Mouse (Mus musculus): ENCODE measurements around the gene Lpar3. TPM values are rescaled to one million over a fixed set of nuclear protein-coding genes. Genes with fewer than 3 reads are reported as not detected.
"Not testable (repeated sequence)": the region's sequence is repeated elsewhere in the genome, so short reads cannot be mapped to it uniquely, and the experiment has no call there.

Gene Lpar3
- polyA plus RNA-seq, 1 experiment from 2014 or later, result 0.06 TPM

GRCm38 (mm10) chr3:146204375-146204774 lies 16.4 kb upstream of the Lpar3 start:
- no peak for ATAC-seq (ENCODE audit: low read depth)
- no peak overlapping the region for H3K4me3 ChIP-seq (ENCODE audit: low read depth, low read length)

DNA sequence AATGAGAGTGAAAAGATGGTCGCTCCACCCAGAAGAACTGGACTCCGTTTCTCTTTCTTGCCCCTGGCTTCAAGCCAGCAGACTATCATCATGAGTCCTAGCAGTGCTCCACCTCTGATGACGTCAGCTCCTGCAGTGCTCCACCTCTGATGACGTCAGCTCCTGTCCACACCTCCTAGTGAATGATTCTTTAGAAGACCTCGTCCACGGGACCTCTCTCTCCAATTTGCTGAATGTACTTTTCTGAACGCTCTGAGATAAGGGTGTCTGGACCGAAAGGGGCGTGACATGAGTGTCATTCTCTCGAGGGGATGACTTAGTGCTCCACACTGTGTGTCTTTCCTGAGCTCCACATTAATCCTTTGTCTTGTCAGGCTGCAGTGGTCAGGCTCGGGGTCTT lies 15.5 kb upstream of the Lpar3 start:
- H3K36me3 ChIP-seq (ENCODE audit: control insufficient read depth, insufficient read depth), result no peaks in the 10 kb centered on the region
- H3K4me1 ChIP-seq (ENCODE audit: control insufficient read depth, low read depth, low read length), result no peaks in the 10 kb centered on the region
- H3K9me3 ChIP-seq (replicated peaks; ENCODE audit: control insufficient read depth, low read length), result no peaks in the 10 kb centered on the region
- no peak overlapping the region for H3K4me3 ChIP-seq (ENCODE audit: low read depth, low read length)
- H3K27ac ChIP-seq (ENCODE audit: low read length), result no peak overlapping the region
- no peak for ATAC-seq (ENCODE audit: low read depth)
- H3K4me2 ChIP-seq (ENCODE audit: low read depth, low read length), result no peak overlapping the region
- no peaks in the 10 kb centered on the region for H3K27me3 ChIP-seq (ENCODE audit: control insufficient read depth, insufficient read depth, low read depth, low read length)
- no peak overlapping the region for H3K9ac ChIP-seq (ENCODE audit: low read depth, low read length)
- 44% methylated on average over 11 of the region's 11 CpGs for WGBS (ENCODE audit: insufficient replicate concordance)

More at GRCm38 (mm10) chr3:146204375-146204774, 16.4 kb upstream of the Lpar3 start:
- Histone ChIP-seq H3K27me3 (ENCODE audit: control insufficient read depth, insufficient read depth, low read depth, low read length) (no peaks in the 10 kb centered on the region), H3K4me1 (ENCODE audit: control insufficient read depth, low read depth, low read length) (no peaks in the 10 kb centered on the region), H3K36me3 (ENCODE audit: control insufficient read depth, insufficient read depth) (no peaks in the 10 kb centered on the region), H3K9ac (ENCODE audit: low read depth, low read length) (no peak overlapping the region), H3K4me2 (ENCODE audit: low read depth, low read length) (no peak overlapping the region), H3K9me3 (replicated peaks; ENCODE audit: control insufficient read depth, low read length) (no peaks in the 10 kb centered on the region), H3K27ac (ENCODE audit: low read length) (no peak overlapping the region)
- 19% methylated on average over 2 of the region's 2 CpGs for WGBS (ENCODE audit: insufficient replicate concordance)

GRCm38 (mm10) chr3:146206635-146207034 lies 14.1 kb upstream of the Lpar3 start:
- Histone ChIP-seq H3K9ac (ENCODE audit: low read depth, low read length) (no peak overlapping the region), H3K4me2 (ENCODE audit: low read depth, low read length) (no peak overlapping the region), H3K4me3 (ENCODE audit: low read depth, low read length) (no peak overlapping the region), H3K36me3 (ENCODE audit: control insufficient read depth, insufficient read depth) (no peaks in the 10 kb centered on the region), H3K27me3 (ENCODE audit: control insufficient read depth, insufficient read depth, low read depth, low read length) (no peaks in the 10 kb centered on the region), H3K27ac (ENCODE audit: low read length) (no peak overlapping the region), H3K4me1 (ENCODE audit: control insufficient read depth, low read depth, low read length) (no peaks in the 10 kb centered on the region), H3K9me3 (replicated peaks; ENCODE audit: control insufficient read depth, low read length) (no peaks in the 10 kb centered on the region)
- 49% methylated on average over 2 of the region's 2 CpGs for WGBS (ENCODE audit: insufficient replicate concordance)
- no peak for ATAC-seq (ENCODE audit: low read depth)

DNA sequence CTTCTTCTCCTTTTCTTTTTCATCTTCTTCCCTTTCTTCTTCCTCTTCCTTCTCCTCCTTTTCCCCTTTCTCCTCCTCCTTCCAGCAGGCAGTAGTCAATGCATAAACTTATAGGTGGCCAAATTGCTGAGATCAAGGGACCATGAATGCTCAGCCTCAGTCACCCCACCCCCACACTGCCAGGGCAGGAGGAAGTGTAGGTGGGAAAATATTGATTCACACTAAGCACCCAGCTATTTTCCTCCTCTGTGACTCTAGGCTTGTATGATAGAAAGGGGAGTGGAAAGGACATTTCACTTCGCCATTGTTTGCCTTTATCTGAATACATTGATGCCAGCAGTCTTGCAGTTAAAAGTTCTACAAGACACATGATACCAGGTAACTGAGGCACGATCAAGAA lies 13.3 kb upstream of the Lpar3 start:
- H3K4me2 ChIP-seq (ENCODE audit: low read depth, low read length), result no peak overlapping the region
- H3K9ac ChIP-seq (ENCODE audit: low read depth, low read length), result no peak overlapping the region
- no peaks in the 10 kb centered on the region for H3K27me3 ChIP-seq (ENCODE audit: control insufficient read depth, insufficient read depth, low read depth, low read length)
- 43% methylated on average over 2 of the region's 2 CpGs for WGBS (ENCODE audit: insufficient replicate concordance)
- no peaks in the 10 kb centered on the region for H3K9me3 ChIP-seq (replicated peaks; ENCODE audit: control insufficient read depth, low read length)
- H3K27ac ChIP-seq (ENCODE audit: low read length), result no peak overlapping the region
- ATAC-seq (ENCODE audit: low read depth), result no peak
- no peaks in the 10 kb centered on the region for H3K36me3 ChIP-seq (ENCODE audit: control insufficient read depth, insufficient read depth)
- H3K4me3 ChIP-seq (ENCODE audit: low read depth, low read length), result no peak overlapping the region
- no peaks in the 10 kb centered on the region for H3K4me1 ChIP-seq (ENCODE audit: control insufficient read depth, low read depth, low read length)

GRCm38 (mm10) chr3:146209759-146210158 lies 11.0 kb upstream of the Lpar3 start:
- ATAC-seq (ENCODE audit: low read depth); H3K9me3 ChIP-seq (replicated peaks; ENCODE audit: control insufficient read depth, low read length); H3K4me1 ChIP-seq (ENCODE audit: control insufficient read depth, low read depth, low read length); H3K27ac ChIP-seq (ENCODE audit: low read length); H3K4me2 ChIP-seq (ENCODE audit: low read depth, low read length); H3K9ac ChIP-seq (ENCODE audit: low read depth, low read length); H3K27me3 ChIP-seq (ENCODE audit: control insufficient read depth, insufficient read depth, low read depth, low read length); H3K4me3 ChIP-seq (ENCODE audit: low read depth, low read length); H3K36me3 ChIP-seq (ENCODE audit: control insufficient read depth, insufficient read depth): not testable (repeated sequence)
- WGBS (ENCODE audit: insufficient replicate concordance), result 69% methylated on average over 8 of the region's 8 CpGs

GRCm38 (mm10) chr3:146211141-146211747 lies 9.5 kb upstream of the Lpar3 start:
- ATAC-seq (ENCODE audit: low read depth), result no peak
- Histone ChIP-seq H3K27me3 (ENCODE audit: control insufficient read depth, insufficient read depth, low read depth, low read length) (no peaks in the 10 kb centered on the region), H3K36me3 (ENCODE audit: control insufficient read depth, insufficient read depth) (no peaks in the 10 kb centered on the region), H3K9ac (ENCODE audit: low read depth, low read length) (no peak overlapping the region), H3K9me3 (replicated peaks; ENCODE audit: control insufficient read depth, low read length) (no peaks in the 10 kb centered on the region), H3K4me1 (ENCODE audit: control insufficient read depth, low read depth, low read length) (no peaks in the 10 kb centered on the region), H3K4me3 (ENCODE audit: low read depth, low read length) (no peak overlapping the region), H3K4me2 (ENCODE audit: low read depth, low read length) (no peak overlapping the region), H3K27ac (ENCODE audit: low read length) (no peak overlapping the region)
- 58% methylated on average over 4 of the region's 4 CpGs for WGBS (ENCODE audit: insufficient replicate concordance)

DNA sequence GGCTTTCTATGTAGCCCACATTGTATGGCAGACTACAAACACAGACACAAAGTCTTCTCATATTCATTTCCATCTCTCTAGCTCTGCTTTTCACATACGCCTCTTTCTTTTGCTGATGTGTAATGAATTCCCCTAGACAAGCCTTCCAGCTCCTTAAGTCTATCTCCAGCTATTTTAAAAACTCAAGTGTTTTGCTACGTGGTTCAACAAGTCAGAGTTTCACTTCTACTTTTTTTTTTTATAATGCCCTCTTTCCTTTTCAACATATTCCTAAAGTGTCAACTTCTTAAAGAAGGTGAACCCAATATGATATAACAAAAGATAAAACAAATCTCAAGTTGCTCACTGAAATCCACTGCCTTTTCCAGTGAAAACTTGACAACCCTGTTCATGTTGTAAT lies 8.8 kb upstream of the Lpar3 start:
- H3K9me3 ChIP-seq (replicated peaks; ENCODE audit: control insufficient read depth, low read length), result no peaks in the 10 kb centered on the region

GRCm38 (mm10) chr3:146213336-146213735 lies 7.4 kb upstream of the Lpar3 start:
- WGBS (ENCODE audit: insufficient replicate concordance), result 32% methylated on average over 5 of the region's 5 CpGs
- no peak overlapping the region for H3K27ac ChIP-seq (ENCODE audit: low read length)
- no peak overlapping the region for H3K9ac ChIP-seq (ENCODE audit: low read depth, low read length)
- H3K4me3 ChIP-seq (ENCODE audit: low read depth, low read length), result no peak overlapping the region
- no peaks in the 10 kb centered on the region for H3K36me3 ChIP-seq (ENCODE audit: control insufficient read depth, insufficient read depth)
- H3K27me3 ChIP-seq (ENCODE audit: control insufficient read depth, insufficient read depth, low read depth, low read length), result no peaks in the 10 kb centered on the region
- no peaks in the 10 kb centered on the region for H3K9me3 ChIP-seq (replicated peaks; ENCODE audit: control insufficient read depth, low read length)
- H3K4me1 ChIP-seq (ENCODE audit: control insufficient read depth, low read depth, low read length), result no peaks in the 10 kb centered on the region
- H3K4me2 ChIP-seq (ENCODE audit: low read depth, low read length), result peak overlapping the region; percentile 0; the same call in 1 of the 2 replicates
- no peak for ATAC-seq (ENCODE audit: low read depth)

More for the DNA sequence above, 8.8 kb upstream of the Lpar3 start:
- WGBS (ENCODE audit: insufficient replicate concordance), result 64% methylated on average over 2 of the region's 2 CpGs
- H3K4me2 ChIP-seq (ENCODE audit: low read depth, low read length), result no peak overlapping the region
- no peaks in the 10 kb centered on the region for H3K27me3 ChIP-seq (ENCODE audit: control insufficient read depth, insufficient read depth, low read depth, low read length)
- ATAC-seq (ENCODE audit: low read depth), result no peak
- no peak overlapping the region for H3K27ac ChIP-seq (ENCODE audit: low read length)
- H3K4me1 ChIP-seq (ENCODE audit: control insufficient read depth, low read depth, low read length), result no peaks in the 10 kb centered on the region
- H3K9ac ChIP-seq (ENCODE audit: low read depth, low read length), result no peak overlapping the region
- no peaks in the 10 kb centered on the region for H3K36me3 ChIP-seq (ENCODE audit: control insufficient read depth, insufficient read depth)
- H3K4me3 ChIP-seq (ENCODE audit: low read depth, low read length), result no peak overlapping the region

- H3K4me2 ChIP-seq (ENCODE audit: low read depth, low read length), result no peak overlapping the region
- no peak overlapping the region for H3K4me3 ChIP-seq (ENCODE audit: low read depth, low read length)
- no peaks in the 10 kb centered on the region for H3K36me3 ChIP-seq (ENCODE audit: control insufficient read depth, insufficient read depth)
- no peaks in the 10 kb centered on the region for H3K9me3 ChIP-seq (replicated peaks; ENCODE audit: control insufficient read depth, low read length)
- 59% methylated on average over 3 of the region's 3 CpGs for WGBS (ENCODE audit: insufficient replicate concordance)
- ATAC-seq (ENCODE audit: low read depth), result no peak
- no peak overlapping the region for H3K27ac ChIP-seq (ENCODE audit: low read length)
- no peak overlapping the region for H3K9ac ChIP-seq (ENCODE audit: low read depth, low read length)
- peaks cover 19% of the 10 kb centered on the region for H3K27me3 ChIP-seq (ENCODE audit: control insufficient read depth, insufficient read depth, low read depth, low read length)
- H3K4me1 ChIP-seq (ENCODE audit: control insufficient read depth, low read depth, low read length), result no peaks in the 10 kb centered on the region
These were observed 4.2 kb upstream of the Lpar3 start for GRCm38 (mm10) chr3:146216561-146216960.
